Mouse (Mus musculus) left cerebral cortex, adult 9 months (tissue): ENCODE results near the gene Olfr172.

ENCODE experiments used
- DNase-seq, 2 experiments: peaks; one replicate each; pipeline ENCODE4 v3.0.0; 2022; ENCODE audit warnings: low spot score in 2 of 2

Olfr172 gene

DNA sequence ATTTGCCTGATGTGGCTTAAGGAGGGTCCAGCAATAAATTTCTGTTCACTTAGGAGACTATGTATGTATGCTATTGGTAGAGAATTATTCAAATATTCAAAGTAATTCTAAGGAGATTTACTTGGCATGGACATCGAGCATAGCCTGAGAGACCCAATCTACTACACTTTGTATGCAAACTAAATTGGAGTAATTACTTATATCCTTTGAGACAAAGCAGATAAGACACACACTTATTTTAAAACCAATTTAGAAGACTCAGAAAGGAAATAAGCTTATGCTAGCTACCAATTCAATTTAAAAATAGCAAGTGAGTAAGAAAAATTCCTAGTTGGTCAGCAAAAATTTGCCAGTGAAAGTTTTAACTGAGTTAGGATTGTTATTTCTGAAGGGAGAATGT is at the start of gene Olfr172:
Gene Olfr172, minus strand, starts transcription at position 101 of the 400 bp plus-strand sequence.
- no peak for DNase-seq

DNA sequence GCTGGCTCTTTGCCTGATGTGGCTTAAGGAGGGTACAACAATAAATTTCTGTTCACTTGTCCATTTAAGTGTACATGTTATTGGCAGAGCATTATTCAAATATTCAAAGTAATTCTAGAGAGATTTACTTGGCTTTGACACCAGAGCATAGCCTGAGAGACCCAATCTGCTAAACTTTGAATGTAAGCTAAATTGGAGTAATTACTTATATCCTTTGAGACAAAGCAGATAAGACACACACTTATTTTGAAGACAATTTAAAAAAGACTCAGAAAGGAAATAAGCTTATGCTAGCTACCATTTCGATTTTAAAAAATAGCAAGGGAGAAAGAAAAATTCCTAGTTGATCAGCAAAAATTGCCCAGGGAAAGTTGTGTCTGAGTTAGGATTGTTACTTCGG is 37.2 kb upstream of the Olfr172 start, which contains the start of gene Olfr173:
Gene Olfr173, minus strand, starts transcription at position 101 of the 400 bp plus-strand sequence.
- DNase-seq = no peak

DNA sequence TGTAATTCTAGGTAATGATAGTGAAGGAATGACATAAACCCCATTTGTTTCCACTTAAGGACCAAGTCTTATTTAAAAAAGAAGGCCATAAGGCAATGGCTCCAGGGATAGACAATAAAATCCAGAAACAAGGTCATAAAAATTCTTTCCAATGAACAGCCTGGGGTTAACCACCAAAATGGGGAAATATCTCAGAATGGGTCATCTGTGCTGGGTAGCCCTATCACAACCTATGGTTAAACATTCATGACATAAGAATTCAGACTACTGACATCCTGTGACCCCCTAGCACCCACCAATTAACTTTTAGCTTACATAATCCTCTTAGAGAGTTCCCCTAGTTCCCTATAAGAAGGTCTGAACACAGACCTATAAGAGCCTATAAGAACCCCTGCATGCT is 6.8 kb downstream of the Olfr172 start:
- no peak for DNase-seq

DNA sequence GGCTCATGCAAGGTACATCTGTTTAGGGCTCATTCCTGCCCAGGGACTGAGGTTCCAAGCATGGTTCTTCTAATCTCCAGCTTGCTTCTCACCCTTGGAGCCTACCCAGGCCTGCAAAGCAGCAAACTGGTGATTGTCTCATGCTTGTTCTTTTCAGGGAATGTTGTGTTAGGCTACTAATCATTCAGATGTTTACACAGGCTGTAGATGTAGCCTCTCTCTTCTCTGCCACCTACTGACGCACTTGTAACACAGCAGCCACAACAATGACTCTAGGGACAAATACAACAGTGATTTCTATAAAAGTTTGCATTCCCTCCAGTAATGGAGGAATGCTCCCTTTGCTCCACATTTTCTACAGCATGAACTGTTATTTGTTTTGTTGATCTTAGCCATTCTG is 11.7 kb downstream of the Olfr172 start:
- DNase-seq = no peak

DNA sequence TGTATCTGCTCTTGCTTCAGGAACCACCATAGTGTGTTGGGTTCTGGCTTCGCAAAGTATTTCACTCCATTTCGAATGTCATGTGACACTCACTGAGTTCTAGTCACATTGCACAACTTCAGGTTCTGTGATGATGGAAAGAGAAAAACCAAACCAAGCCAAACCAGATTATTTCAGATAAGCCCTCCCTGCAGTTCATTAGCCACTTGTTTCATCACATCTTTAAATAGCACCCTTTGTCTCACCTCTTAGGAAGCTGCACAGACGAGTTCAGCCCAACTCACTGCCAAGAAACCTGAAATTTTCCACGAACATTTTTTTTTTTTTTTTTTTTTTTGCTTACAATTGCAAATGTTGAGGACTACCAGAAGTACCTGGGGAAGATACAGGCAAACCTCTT is 16.3 kb downstream of the Olfr172 start:
- no peak for DNase-seq

DNA sequence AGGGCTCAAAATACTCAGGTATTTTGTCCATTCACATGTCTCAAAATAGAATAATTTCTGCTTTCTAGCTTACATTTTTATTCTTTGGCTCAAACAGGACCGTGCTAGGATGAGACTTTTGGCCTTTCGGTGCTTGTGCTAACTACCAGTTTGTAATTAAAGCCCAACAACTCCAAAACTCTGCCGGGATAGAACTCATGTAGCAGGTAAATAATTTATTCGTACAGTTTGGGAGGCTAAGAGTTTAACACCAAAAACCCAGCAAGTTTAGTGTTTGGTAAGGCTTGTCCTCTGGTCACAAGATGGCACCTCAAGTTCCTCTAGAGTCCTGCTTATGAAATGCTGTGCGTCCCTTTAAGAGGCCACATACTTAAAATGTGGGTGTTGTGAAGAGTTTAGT is 22.2 kb downstream of the Olfr172 start:
- no peak for DNase-seq

DNA sequence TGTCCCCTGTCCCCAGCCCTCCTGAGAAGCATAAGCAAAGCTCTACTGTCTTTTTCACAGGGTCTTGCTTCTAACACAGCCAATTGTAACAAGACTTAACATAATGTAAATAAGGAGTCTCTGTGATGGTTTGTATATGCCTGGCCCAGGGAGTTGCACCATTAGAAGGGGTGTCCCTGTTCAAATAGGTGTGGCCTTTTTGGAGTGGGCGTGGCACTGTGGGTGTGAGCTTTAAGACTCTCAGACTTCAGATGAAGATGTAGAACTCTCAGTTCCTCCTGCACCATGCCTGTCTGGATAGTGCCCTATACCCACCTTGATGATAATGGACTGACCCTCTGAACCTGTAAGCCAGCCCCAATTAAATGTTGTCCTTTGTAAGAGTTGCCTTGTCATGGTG is 24.2 kb downstream of the Olfr172 start:
- no peak for DNase-seq

DNA sequence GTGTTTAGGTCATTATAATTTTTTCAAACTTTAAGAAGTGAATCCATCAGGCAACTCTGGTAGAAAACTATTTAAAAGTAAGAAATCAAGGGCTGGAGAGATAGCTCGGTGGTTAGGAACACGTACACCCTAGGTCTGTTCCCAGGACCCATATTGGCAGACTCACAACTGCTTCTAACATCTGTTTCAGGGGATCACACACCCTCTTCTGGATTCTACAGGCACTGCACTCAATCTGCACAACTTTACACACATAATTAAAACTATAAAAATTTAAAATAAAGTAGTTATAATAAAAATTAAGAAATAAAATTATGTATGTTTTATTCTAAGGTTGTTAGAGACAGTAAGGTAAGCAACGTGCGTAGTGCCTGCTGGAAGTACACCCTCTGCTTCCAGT is 24.8 kb downstream of the Olfr172 start:
- DNase-seq = no peak

DNA sequence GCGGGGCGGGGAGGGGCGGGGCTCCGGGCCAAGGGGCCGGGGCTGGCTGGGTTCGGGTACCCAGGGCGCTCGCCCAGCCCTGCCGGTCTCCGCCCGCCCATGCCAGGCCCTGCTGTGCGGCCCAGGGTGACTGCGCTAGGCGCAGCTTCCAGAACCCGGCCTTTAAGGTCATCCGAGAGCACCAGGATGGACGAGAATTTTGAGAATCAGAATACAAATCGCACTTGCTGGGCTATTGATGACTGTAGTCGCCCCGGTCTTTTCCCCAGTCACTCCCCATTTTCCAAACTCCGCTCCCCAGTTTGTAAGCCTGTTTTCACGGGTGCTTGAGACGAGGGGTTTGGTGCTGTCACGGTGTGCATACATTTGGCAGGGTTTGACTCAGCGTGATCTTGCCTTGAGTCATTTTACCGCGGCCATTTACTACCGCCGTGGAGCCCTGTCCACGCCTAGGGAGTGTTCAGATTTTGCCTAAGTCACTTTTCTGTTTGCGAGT is 34.8 kb downstream of the Olfr172 start:
- DNase-seq = no peak

DNA sequence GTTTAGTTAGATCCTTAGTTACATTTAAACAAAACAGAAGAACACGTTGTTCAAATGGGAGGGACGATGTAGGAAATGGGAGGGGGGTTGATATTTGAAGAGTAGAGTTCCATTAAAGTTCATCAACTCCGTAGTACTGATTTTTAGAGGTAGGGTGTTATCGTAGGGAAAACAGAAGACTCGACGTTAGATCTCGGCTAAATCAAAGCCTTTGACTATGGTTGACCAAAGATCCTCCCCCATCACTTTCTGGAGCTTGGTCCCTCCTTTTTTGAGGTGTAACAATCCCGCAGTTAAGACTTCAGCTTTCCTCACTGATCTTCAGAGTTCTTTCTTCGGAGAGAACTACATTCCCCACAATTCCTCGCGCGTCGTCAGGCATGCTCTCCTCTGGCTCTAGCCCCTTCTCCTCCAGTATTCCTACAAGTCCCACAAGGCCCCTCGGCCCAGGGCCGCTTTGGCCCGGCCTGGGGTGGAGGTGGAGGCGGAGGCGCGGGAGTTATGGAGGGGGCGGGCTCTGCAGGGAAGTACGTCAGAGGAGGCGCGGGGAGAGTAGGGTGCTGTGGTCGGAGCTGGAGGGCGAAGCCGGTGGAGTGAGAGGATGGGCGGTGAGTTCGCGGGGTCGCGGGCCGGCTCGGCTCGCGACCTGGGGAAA is 35.4 kb downstream of the Olfr172 start, which contains the start of gene Cldnd1:
Gene Cldnd1, plus strand, starts transcription at position 434 of the 655 bp plus-strand sequence.
- DNase-seq = peak; percentile 88 to 96

DNA sequence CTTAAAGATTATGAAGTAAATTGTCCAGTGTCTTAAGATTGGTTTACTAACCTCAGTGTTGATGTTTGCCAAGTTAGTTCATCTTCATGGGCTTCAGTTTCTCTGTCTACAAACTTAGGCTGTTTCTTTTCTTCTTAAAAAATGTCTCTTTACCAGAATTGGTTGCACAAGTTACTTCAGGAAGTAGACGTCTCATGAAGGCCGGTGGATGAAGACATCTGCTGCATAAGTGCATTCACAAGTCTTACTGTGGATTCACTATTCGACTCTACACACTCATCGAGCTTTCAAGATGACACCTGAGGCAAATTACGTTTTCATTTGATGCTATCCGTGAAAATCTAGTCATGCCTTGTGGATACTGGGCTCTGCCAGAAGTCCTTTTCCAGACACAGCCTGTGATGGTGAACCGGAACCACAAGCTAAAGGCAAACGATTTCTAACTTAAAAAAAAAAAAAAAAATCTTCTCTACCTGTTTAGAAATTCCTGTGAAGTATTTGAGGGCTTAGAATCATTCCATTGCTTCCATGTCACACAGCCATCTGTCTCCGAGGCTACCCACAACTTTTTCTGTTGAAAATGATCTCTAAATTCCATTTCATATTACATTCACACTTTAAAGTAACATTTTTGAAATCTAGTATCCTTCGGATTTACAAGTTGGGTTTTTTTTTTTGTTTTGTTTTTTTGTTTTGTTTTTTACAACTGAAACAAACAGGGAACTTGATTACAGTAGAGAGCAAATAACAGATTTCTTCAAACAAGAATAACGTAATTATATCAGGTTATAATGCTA is 36.1 kb downstream of the Olfr172 start:
- DNase-seq = no peak

DNA sequence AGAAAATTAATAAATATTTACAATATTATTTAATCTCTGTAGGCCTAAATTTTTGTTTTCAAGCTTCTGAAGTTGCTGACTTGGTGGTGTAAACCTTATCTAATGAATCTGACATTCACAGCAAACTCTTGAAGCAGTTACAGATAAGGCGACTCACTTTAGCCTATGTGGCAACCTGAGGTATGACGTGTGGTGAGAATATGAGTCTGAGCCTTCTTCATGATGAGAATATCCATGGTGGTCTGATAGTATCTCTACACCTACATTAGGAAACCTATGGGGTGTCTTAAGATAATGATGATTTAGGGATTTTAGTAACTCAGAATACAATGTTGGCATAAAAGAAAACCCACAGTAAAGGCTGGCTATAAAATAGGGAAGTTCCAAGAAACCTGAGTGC is 40.7 kb downstream of the Olfr172 start:
- no peak for DNase-seq

DNA sequence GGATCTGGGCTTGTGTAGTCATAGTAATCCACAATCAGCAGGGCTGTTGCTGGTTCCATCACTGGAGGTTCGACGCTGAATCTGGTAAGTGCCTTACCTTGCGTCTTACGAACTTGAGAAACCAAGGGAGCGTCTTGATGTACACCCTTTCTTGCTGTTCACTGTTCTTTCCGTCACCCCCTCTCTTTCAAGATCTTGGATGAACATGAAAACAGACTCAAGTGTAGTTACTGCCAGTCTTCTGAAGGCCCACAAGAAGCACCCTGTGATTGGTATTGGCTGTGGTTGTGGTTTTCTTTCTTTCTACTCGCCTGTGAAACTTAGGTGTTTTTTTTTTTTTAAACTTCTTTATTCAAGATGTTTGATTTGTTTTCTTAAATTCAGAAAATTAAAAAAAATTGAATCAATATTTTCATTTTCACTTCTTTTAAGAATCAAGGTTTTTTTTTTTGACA is 44.3 kb downstream of the Olfr172 start, which contains the start of gene Gpr15:
Gene Gpr15, minus strand, starts transcription at position 405 of the 455 bp plus-strand sequence.
- no peak for DNase-seq

DNA sequence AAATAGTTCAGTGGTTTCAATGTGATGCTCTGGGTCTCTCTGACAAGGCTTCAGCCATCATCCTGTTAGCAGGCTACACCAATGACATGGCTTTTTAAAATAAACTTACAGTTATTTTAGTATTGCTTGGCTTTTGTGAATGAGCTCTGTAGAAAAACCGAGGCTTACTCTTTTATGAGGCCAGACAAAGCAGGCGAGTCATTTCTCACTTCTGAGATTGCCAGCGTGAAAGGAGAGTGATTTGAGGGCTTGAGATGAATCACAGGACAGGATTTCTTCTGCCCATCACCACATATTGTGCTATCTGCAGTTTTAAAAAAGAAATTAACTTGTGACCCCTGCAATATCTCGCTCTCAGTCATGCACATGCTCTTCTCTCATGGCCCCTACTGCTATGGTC is 48.0 kb downstream of the Olfr172 start:
- DNase-seq = no peak

DNA sequence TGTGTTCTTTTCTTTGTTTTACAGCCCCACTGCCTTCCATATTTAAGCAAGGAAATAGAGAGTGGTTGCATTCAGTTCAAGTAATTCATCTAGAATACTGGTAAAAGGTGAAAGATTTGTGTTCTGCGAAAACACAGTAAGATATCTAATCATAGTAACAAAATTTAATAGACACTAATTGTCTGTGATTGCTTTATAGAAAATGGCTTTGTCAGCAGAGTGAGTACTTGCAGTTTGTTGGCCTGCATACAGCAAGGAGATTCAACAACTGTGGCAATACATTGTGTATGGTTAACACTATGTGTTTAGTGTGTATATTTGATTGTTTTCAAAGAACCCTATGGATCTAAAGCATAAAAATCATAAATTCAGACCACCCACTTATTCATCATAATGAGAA is 49.8 kb downstream of the Olfr172 start:
- DNase-seq = no peak

DNA sequence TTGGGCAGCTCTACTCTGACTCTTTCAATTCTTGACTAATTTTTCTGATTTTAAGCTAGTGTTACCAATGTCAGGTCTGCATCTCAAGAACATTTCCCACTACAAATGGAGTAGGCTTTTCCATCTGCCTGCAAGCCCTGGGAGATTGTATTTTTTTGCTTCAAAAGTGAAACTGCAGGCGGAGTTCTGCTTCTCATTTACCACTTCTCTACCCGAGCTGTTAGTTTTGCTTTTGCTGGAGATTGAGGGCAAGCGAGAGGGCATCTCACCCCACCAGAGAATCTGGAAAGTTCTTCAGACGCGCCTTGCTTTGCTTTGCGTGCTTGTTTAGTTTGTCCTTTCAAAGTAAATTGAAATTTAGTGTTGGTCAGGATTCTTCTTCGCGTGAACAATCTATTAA is 50.8 kb downstream of the Olfr172 start:
- no peak for DNase-seq
